Mouse (Mus musculus): ENCODE data around the gene Trp53i11. TPM values are rescaled to one million over a fixed set of nuclear protein-coding genes. Genes with fewer than 3 reads are reported as not detected.
A peak's percentile ranks its signal among the peaks of the same experiment; 100 is the strongest.

Trp53i11 gene
- total RNA-seq, 1 experiment from 2014 or later = 75.8 TPM

- DNase-seq = no peak
Measured at GRCm38 (mm10) chr2:93171929-93172328, 15.4 kb upstream of the Trp53i11 start.

- no peak for DNase-seq
Measured at GRCm38 (mm10) chr2:93172460-93172859, 14.9 kb upstream of the Trp53i11 start.

GRCm38 (mm10) chr2:93174159-93174558, 13.2 kb upstream of the Trp53i11 start:
- DNase-seq = no peak

GRCm38 (mm10) chr2:93175278-93175677, 12.1 kb upstream of the Trp53i11 start:
- DNase-seq = no peak

GRCm38 (mm10) chr2:93175721-93176120, 11.6 kb upstream of the Trp53i11 start:
- DNase-seq = no peak

GRCm38 (mm10) chr2:93176193-93176798, 11.1 kb upstream of the Trp53i11 start:
- no peak for DNase-seq

- no peak for DNase-seq
Measured at GRCm38 (mm10) chr2:93176871-93177667, 10.3 kb upstream of the Trp53i11 start.

- no peak for DNase-seq
Measured at GRCm38 (mm10) chr2:93177668-93178312, 9.6 kb upstream of the Trp53i11 start.

GRCm38 (mm10) chr2:93178313-93178677, 9.1 kb upstream of the Trp53i11 start:
- DNase-seq = no peak

GRCm38 (mm10) chr2:93179603-93180002, 7.7 kb upstream of the Trp53i11 start:
- DNase-seq = no peak

GRCm38 (mm10) chr2:93180077-93180844, 7.1 kb upstream of the Trp53i11 start:
- peak; percentile 36 for DNase-seq

GRCm38 (mm10) chr2:93182859-93183258, 4.5 kb upstream of the Trp53i11 start:
- DNase-seq = no peak

GRCm38 (mm10) chr2:93188020-93188760, 842 bp downstream of the Trp53i11 start:
- peak; percentile 31 for DNase-seq

GRCm38 (mm10) chr2:93188761-93189458, 1.6 kb downstream of the Trp53i11 start:
- peak; percentile 64 for DNase-seq

GRCm38 (mm10) chr2:93190771-93191487, 3.6 kb downstream of the Trp53i11 start:
- peak; percentile 65 for DNase-seq

- DNase-seq = no peak
Measured at GRCm38 (mm10) chr2:93191488-93192181, 4.3 kb downstream of the Trp53i11 start.

- no peak for DNase-seq
Measured at GRCm38 (mm10) chr2:93192182-93192560, 4.8 kb downstream of the Trp53i11 start.

GRCm38 (mm10) chr2:93192671-93193080, 5.3 kb downstream of the Trp53i11 start:
- DNase-seq = no peak

GRCm38 (mm10) chr2:93193806-93194205, 6.5 kb downstream of the Trp53i11 start:
- no peak for DNase-seq

- peak; percentile 93 for DNase-seq
Measured at GRCm38 (mm10) chr2:93198846-93199245, 11.5 kb downstream of the Trp53i11 start.
